Mouse (Mus musculus) adipose tissue, adult 10 weeks (tissue): Measurements from ENCODE around the gene Mrgprb1. TPM values are rescaled to one million over a fixed set of nuclear protein-coding genes. Genes with fewer than 3 reads are reported as not detected.

Experiments
- polyA plus RNA-seq: library from polyadenylated mRNA; stranded (reverse); fragments of 350-450 nt; fragmentation: Illumina TruSeq; extraction: RNeasy Lipid Tissue Mini Kit (QIAGEN cat#74804); gene quantifications from one replicate; pipeline ENCODE4 v1.2.3, GENCODE M21; 2014; ENCODE audit warnings: low read depth, low replicate concordance

Mrgprb1 gene
- 0.38 TPM for polyA plus RNA-seq

GRCm38 (mm10) chr7:48456242-48456641 lies at the start of gene Mrgprb1:
Gene Mrgprb1, minus strand, starts transcription at chr7:48456342.

GRCm38 (mm10) chr7:48499221-48499620 lies 43.1 kb upstream of the Mrgprb1 start, which contains the start of gene Mrgprx2:
Gene Mrgprx2, minus strand, starts transcription at chr7:48499321.

Other genes starting within 250 kb of the Mrgprb1 start
- not detected for gene Mrgprb8, start 67.8 kb downstream of the Mrgprb1 start, polyA plus RNA-seq
- gene Mrgprx2, start 43.0 kb upstream of the Mrgprb1 start, polyA plus RNA-seq, result 0.12 TPM
- gene Mrgprb2, start 101.7 kb upstream of the Mrgprb1 start, polyA plus RNA-seq, result 0.19 TPM
- not detected for gene Mrgprb3, start 187.5 kb upstream of the Mrgprb1 start, polyA plus RNA-seq